Mouse (Mus musculus): ENCODE data around the gene Klk6. TPM values are rescaled to one million over a fixed set of nuclear protein-coding genes. Genes with fewer than 3 reads are reported as not detected.

The Klk6 gene
- total and polyA plus RNA-seq, 2 experiments: not detected

DNA sequence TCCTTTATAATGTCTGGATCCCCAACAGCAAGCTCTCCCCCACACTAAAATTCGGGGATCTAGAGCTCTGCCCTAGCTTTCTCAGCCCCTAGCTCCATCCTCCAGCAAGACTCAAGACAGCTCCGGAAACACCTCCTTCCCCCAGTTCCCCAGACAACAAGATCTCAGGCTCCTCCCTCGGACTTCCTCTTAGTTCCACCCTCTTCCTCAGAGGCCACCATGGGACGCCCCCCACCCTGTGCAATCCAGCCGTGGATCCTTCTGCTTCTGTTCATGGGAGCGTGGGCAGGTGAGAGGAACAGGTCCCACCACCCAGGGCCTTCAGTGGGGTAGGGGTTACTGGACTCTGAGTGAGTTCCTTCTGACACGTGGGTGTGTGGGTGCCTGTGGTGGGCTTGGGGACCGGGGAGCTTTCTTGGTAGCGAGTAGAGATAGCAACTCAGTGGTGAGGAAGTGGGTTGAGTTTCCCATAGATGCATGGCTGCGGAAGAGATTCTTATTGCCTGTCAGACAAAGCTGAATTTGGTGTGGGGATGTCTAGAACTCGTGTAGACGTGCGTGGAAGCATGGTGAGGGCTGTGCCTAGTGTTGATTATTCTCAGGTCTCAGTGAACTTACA lies 26.3 kb upstream of the Klk6 start:
- no peaks in the 10 kb centered on the region for H3K4me1 ChIP-seq (ENCODE audit: control insufficient read depth, insufficient read depth, low read length)
- no peak for DNase-seq (ENCODE audit: extremely low read depth, low read depth, low spot score)
- H3K36me3 ChIP-seq (ENCODE audit: control insufficient read depth, insufficient read depth, low read length): no peaks in the 10 kb centered on the region
- H3K79me2 ChIP-seq (ENCODE audit: control insufficient read depth, insufficient read depth, low read length): no peaks in the 10 kb centered on the region
- WGBS: 28% methylated on average over 13 of the region's 13 CpGs
- H3K27ac ChIP-seq (replicated peaks; ENCODE audit: insufficient read depth, low read depth, low read length): no peak overlapping the region
- no peak overlapping the region for H3K9ac ChIP-seq (ENCODE audit: low read depth, low read length)
- TF ChIP-seq CTCF (IDR thresholded peaks at IDR 0.05; ENCODE audit: low read depth, low read length): no peak
- TF ChIP-seq POLR2A (IDR thresholded peaks at IDR 0.05; ENCODE audit: extremely low read depth, insufficient read depth, low read length): no peak
- H3K4me3 ChIP-seq (ENCODE audit: insufficient read depth, low read depth, low read length): no peak overlapping the region
- 0 out of 2 replicates have a peak, but pooled peaks cover 3% of the 10 kb centered on the region for H3K27me3 ChIP-seq (ENCODE audit: control insufficient read depth, insufficient read depth, low read length)

DNA sequence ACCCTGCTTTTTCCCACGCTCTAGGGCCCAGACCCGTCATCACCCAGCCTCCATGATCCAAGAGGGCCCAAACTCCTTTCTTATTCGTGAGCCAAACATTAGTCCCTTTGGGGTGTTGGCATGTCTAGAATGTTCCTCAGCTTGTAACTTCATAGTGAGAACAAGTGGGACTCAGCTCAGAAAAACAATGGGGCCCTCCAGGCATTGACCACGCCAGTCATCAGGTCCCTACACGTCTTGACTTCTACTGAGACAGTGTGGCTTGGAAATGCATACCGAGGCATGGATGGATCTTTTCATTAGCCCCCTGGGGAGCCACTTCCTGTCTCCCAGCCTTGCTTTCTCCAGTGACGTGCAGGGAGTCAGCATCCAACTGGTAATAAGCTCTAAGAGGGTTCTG lies 24.4 kb upstream of the Klk6 start:
- DNase-seq (ENCODE audit: extremely low read depth, low read depth, low spot score): no peak
- 0 out of 2 replicates have a peak, but pooled peaks cover 3% of the 10 kb centered on the region for H3K27me3 ChIP-seq (ENCODE audit: control insufficient read depth, insufficient read depth, low read length)
- H3K27ac ChIP-seq (replicated peaks; ENCODE audit: insufficient read depth, low read depth, low read length): no peak overlapping the region
- H3K9ac ChIP-seq (ENCODE audit: low read depth, low read length): no peak overlapping the region
- no peaks in the 10 kb centered on the region for H3K36me3 ChIP-seq (ENCODE audit: control insufficient read depth, insufficient read depth, low read length)
- no peaks in the 10 kb centered on the region for H3K79me2 ChIP-seq (ENCODE audit: control insufficient read depth, insufficient read depth, low read length)
- H3K4me3 ChIP-seq (ENCODE audit: insufficient read depth, low read depth, low read length): no peak overlapping the region
- H3K4me1 ChIP-seq (ENCODE audit: control insufficient read depth, insufficient read depth, low read length): no peaks in the 10 kb centered on the region
- WGBS: 75% methylated on average over 7 of the region's 7 CpGs
- TF ChIP-seq CTCF (IDR thresholded peaks at IDR 0.05; ENCODE audit: low read depth, low read length) (no peak), POLR2A (IDR thresholded peaks at IDR 0.05; ENCODE audit: extremely low read depth, insufficient read depth, low read length) (no peak)

DNA sequence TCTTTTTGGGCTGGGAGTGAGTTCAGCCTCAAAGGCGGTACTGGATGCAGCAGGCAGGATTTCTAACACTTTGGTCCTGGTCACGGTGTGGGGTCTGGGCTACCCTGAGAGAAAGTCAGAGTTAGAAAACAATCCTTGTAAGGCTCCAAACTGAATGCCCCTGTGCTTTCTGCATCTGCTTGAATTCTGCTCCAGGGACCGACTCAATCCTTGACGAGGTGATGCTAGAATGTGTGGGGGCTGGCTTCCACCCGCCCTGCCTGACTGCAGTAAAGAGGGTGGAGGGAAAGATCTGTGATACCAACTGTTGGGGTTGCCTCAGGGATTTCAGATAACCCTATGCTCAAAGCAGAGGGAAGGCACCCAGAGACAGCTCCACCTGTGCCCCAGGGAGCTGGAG lies 13.3 kb upstream of the Klk6 start, which contains the start of gene Klk7:
Klk7 (plus strand) TSS at position 301 of the 400 bp plus-strand sequence.
- Histone ChIP-seq H3K9ac (ENCODE audit: low read depth, low read length) (no peak within 1 kb of the TSS), H3K27me3 (ENCODE audit: control insufficient read depth, insufficient read depth, low read length) (no peaks in the 10 kb centered on the region), H3K4me3 (ENCODE audit: insufficient read depth, low read depth, low read length) (no peak within 1 kb of the TSS), H3K4me1 (ENCODE audit: control insufficient read depth, insufficient read depth, low read length) (no peaks in the 10 kb centered on the region), H3K27ac (replicated peaks; ENCODE audit: insufficient read depth, low read depth, low read length) (no peak within 1 kb of the TSS), H3K79me2 (ENCODE audit: control insufficient read depth, insufficient read depth, low read length) (no peaks in the 10 kb centered on the region), H3K36me3 (ENCODE audit: control insufficient read depth, insufficient read depth, low read length) (no peaks in the 10 kb centered on the region)
- 52% methylated on average over 5 of the region's 5 CpGs for WGBS
- TF ChIP-seq POLR2A (IDR thresholded peaks at IDR 0.05; ENCODE audit: extremely low read depth, insufficient read depth, low read length): no peak
- no peak for TF ChIP-seq CTCF (IDR thresholded peaks at IDR 0.05; ENCODE audit: low read depth, low read length)
- no peak for DNase-seq (ENCODE audit: extremely low read depth, low read depth, low spot score)

DNA sequence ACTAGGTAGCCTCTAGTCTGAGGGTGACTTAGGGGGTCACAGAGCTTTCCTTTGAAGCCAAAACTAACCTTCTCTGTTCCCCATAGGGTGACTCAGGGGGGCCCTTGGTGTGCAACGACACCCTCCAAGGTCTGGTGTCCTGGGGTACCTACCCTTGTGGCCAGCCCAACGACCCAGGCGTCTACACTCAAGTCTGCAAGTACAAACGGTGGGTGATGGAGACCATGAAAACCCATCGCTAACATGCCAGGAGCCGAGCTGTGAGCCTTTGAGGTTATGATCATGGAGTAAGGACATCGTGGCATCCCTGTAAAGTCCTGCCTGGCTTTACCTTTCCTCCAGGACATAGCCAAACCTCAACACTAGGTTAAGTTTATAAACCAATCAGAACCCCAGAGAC lies 9.1 kb upstream of the Klk6 start:
- WGBS: 78% methylated on average over 7 of the region's 7 CpGs
- no peak overlapping the region for H3K4me3 ChIP-seq (ENCODE audit: insufficient read depth, low read depth, low read length)
- no peaks in the 10 kb centered on the region for H3K79me2 ChIP-seq (ENCODE audit: control insufficient read depth, insufficient read depth, low read length)
- no peak overlapping the region for H3K9ac ChIP-seq (ENCODE audit: low read depth, low read length)
- TF ChIP-seq CTCF (IDR thresholded peaks at IDR 0.05; ENCODE audit: low read depth, low read length): no peak
- TF ChIP-seq POLR2A (IDR thresholded peaks at IDR 0.05; ENCODE audit: extremely low read depth, insufficient read depth, low read length): no peak
- no peak overlapping the region for H3K27ac ChIP-seq (replicated peaks; ENCODE audit: insufficient read depth, low read depth, low read length)
- no peak for DNase-seq (ENCODE audit: extremely low read depth, low read depth, low spot score)
- no peaks in the 10 kb centered on the region for H3K36me3 ChIP-seq (ENCODE audit: control insufficient read depth, insufficient read depth, low read length)
- H3K4me1 ChIP-seq (ENCODE audit: control insufficient read depth, insufficient read depth, low read length): no peaks in the 10 kb centered on the region
- no peaks in the 10 kb centered on the region; the same call in 1 of the 2 replicates for H3K27me3 ChIP-seq (ENCODE audit: control insufficient read depth, insufficient read depth, low read length)

DNA sequence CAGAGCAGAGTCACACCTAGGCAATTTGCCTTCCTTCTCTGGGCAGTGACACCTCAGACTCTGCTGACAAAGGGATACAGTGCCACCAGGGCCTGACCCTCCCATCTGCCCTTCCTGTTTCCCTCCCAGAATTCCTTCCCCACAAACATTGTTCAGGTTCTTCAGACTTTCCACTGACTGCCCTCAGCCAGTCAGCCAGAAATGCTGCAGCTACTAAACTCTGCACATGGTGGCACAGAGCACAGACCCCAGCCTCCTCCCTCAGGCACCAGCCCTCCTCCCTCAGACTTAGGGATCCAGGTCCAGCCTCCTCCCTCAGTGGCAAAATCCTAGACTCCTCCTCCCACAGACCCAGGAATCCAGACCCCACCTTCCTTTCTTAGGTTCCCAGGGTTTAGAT lies 7.6 kb upstream of the Klk6 start:
- H3K4me1 ChIP-seq (ENCODE audit: control insufficient read depth, insufficient read depth, low read length): no peaks in the 10 kb centered on the region
- no peaks in the 10 kb centered on the region; the same call in 1 of the 2 replicates for H3K27me3 ChIP-seq (ENCODE audit: control insufficient read depth, insufficient read depth, low read length)
- no peak overlapping the region for H3K27ac ChIP-seq (replicated peaks; ENCODE audit: insufficient read depth, low read depth, low read length)
- DNase-seq (ENCODE audit: extremely low read depth, low read depth, low spot score): no peak
- TF ChIP-seq POLR2A (IDR thresholded peaks at IDR 0.05; ENCODE audit: extremely low read depth, insufficient read depth, low read length) (no peak), CTCF (IDR thresholded peaks at IDR 0.05; ENCODE audit: low read depth, low read length) (no peak)
- no peaks in the 10 kb centered on the region for H3K79me2 ChIP-seq (ENCODE audit: control insufficient read depth, insufficient read depth, low read length)
- no peaks in the 10 kb centered on the region for H3K36me3 ChIP-seq (ENCODE audit: control insufficient read depth, insufficient read depth, low read length)
- H3K4me3 ChIP-seq (ENCODE audit: insufficient read depth, low read depth, low read length): no peak overlapping the region
- H3K9ac ChIP-seq (ENCODE audit: low read depth, low read length): no peak overlapping the region

DNA sequence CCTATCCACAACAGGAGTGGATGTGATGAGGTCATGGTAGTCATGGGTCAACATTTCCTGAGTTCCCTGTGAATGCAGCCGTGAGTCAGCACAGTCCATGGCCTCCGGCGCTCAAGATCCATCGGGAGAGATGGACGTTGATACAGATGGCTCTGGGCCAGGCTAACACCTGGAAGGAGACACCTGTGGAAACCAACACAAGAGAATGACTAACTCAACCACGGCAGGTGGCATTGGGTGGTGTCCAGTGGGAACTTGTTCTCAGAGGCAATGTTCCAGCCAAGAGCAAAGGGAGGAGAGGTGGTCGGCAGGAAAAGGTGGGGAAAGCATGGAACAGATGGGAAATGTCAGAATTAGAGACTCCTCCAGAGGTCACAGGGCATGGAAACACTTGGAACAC lies 2.7 kb upstream of the Klk6 start:
- TF ChIP-seq CTCF (IDR thresholded peaks at IDR 0.05; ENCODE audit: low read depth, low read length): no peak
- no peak for TF ChIP-seq POLR2A (IDR thresholded peaks at IDR 0.05; ENCODE audit: extremely low read depth, insufficient read depth, low read length)
- Histone ChIP-seq H3K27ac (replicated peaks; ENCODE audit: insufficient read depth, low read depth, low read length) (no peak overlapping the region), H3K36me3 (ENCODE audit: control insufficient read depth, insufficient read depth, low read length) (no peaks in the 10 kb centered on the region), H3K4me1 (ENCODE audit: control insufficient read depth, insufficient read depth, low read length) (no peaks in the 10 kb centered on the region), H3K79me2 (ENCODE audit: control insufficient read depth, insufficient read depth, low read length) (no peaks in the 10 kb centered on the region), H3K4me3 (ENCODE audit: insufficient read depth, low read depth, low read length) (no peak overlapping the region), H3K9ac (ENCODE audit: low read depth, low read length) (no peak overlapping the region), H3K27me3 (ENCODE audit: control insufficient read depth, insufficient read depth, low read length) (no peaks in the 10 kb centered on the region; the same call in 1 of the 2 replicates)
- DNase-seq (ENCODE audit: extremely low read depth, low read depth, low spot score): no peak
- 82% methylated on average over 7 of the region's 7 CpGs for WGBS
